Mouse (Mus musculus) midbrain, embryonic 16.5 days (tissue): Measurements from ENCODE around the gene Crybb2. TPM values are rescaled to one million over a fixed set of nuclear protein-coding genes. Genes with fewer than 3 reads are reported as not detected.

Experiments used
- ATAC-seq: fragments of 200-750 bp; cut with Nextera tagmentation; 2 replicates; pipeline ENCODE4 v1.8.0; 2017; ENCODE audit warnings: moderate TSS enrichment
- H3K27ac ChIP-seq: fragments of 300-500 bp; sonication (generic); 2 replicates; pipeline ENCODE4 v1.5.1; 2014; ENCODE audit warnings: mild to moderate bottlenecking, low read length, mixed read lengths
- H3K27me3 ChIP-seq: fragments of 300-500 bp; sonication (generic); 2 replicates; pipeline ENCODE4 v1.6.1; 2014; ENCODE audit warnings: low read depth, low read length, mixed read lengths; ENCODE audit not compliant: control insufficient read depth, insufficient read depth
- H3K36me3 ChIP-seq: fragments of 300-500 bp; sonication (generic); 2 replicates; pipeline ENCODE4 v1.6.1; 2014; ENCODE audit warnings: mild to moderate bottlenecking, low read length, moderate library complexity, mixed read lengths; ENCODE audit not compliant: control insufficient read depth, insufficient read depth
- H3K4me1 ChIP-seq: fragments of 300-500 bp; sonication (generic); 2 replicates; pipeline ENCODE4 v1.6.1; 2014; ENCODE audit warnings: mild to moderate bottlenecking, low read length, mixed read lengths; ENCODE audit not compliant: control insufficient read depth, insufficient read depth
- H3K4me2 ChIP-seq: fragments of 300-500 bp; sonication (generic); 2 replicates; pipeline ENCODE4 v1.6.1; 2014; ENCODE audit warnings: mild to moderate bottlenecking, low read length, mixed read lengths
- H3K4me3 ChIP-seq: fragments of 300-500 bp; sonication (generic); 2 replicates; pipeline ENCODE4 v1.5.1; 2014; ENCODE audit warnings: low read depth, mild to moderate bottlenecking, low read length, moderate library complexity, mixed read lengths
- H3K9ac ChIP-seq: fragments of 300-500 bp; sonication (generic); 2 replicates; pipeline ENCODE4 v1.6.1; 2014; ENCODE audit warnings: low read depth, low read length, mixed read lengths
- H3K9me3 ChIP-seq: fragments of 300-500 bp; sonication (generic); replicated peaks from 2 replicates; pipeline ENCODE4 v1.6.1; 2014; ENCODE audit warnings: mild to moderate bottlenecking, low read length, mixed read lengths; ENCODE audit not compliant: control insufficient read depth, poor library complexity, severe bottlenecking
- WGBS: fragments of 180-500 bp; shearing (Covaris S2); extraction: QIAGEN DNeasy Blood & Tissue Kit; methylation state at CpG from one replicate; pipeline ENCODE4 v1.1.7; 2014; 5-methylcytosine and 5-hydroxymethylcytosine counted together
- polyA plus RNA-seq: library from polyadenylated mRNA; unstranded; fragments of >200 nt; fragmentation: Nextera tagmentation; extraction: Ambion mirVana; gene quantifications from 2 replicates; pipeline ENCODE4 v1.2.1, GENCODE M21; 2015

Crybb2 gene
- polyA plus RNA-seq, 1 experiment from 2014 or later: not detected

DNA sequence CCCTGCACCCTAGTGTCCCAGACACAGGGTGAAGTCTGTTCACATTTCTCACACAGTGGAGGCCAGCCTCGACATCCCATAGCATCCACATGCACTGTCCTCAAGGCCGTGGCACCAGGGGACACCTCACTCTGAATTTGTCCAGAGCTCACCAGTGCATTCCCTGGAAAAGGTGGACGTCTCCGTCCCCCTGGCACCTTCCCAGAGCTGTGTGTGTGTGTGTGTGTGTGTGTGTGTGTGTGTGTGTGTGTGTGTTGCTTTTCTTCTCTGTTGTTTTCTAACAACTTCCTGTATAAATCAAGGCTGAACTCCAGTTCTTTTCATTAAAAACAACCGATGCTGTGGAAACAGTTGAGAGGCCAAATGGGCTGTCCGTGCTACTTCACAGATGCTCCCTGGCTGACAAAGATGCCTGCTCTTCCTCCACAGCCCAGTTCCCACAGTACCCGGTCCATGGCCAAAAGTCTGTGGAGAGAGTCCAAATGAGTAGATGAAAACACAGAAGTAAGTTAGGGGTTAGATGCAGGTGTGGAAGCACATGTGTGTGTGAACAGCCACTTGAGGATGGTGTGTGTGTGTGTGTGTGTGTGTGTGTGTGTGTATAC lies 19.2 kb downstream of the Crybb2 start:
- Histone ChIP-seq H3K4me3 (no peak overlapping the region), H3K4me2 (no peak overlapping the region), H3K27ac (peak overlapping the region; percentile 29; the same call in 1 of the 2 replicates), H3K36me3 (no peaks in the 10 kb centered on the region), H3K9me3 (no peaks in the 10 kb centered on the region), H3K4me1 (peaks cover 4% of the 10 kb centered on the region; the same call in 1 of the 2 replicates), H3K9ac (no peak overlapping the region), H3K27me3 (no peaks in the 10 kb centered on the region)
- 55% methylated on average over 7 of the region's 7 CpGs for WGBS
- ATAC-seq: no peak

DNA sequence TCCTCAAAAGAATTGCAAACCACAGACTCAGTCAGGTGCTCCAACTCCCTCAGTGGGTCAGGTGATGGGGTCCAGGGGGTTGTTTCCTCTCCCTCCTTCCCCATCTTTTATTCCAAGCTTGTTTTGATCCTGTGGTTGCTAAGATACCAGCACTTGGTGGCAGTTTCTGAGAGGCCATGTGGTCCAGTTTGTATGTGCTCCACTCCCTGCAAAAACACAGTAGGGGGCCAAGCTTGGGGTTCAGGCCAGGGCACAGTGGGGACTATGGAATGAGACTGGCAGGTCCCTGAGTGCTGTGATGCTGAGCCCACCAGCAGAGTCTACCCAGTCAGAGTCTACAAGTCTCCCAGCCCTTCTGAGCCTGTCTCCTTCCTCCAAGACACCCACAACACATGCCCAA lies 20.0 kb downstream of the Crybb2 start:
- peaks cover 4% of the 10 kb centered on the region; the same call in 1 of the 2 replicates for H3K4me1 ChIP-seq
- no peak overlapping the region for H3K9ac ChIP-seq
- H3K4me2 ChIP-seq: no peak overlapping the region
- H3K27ac ChIP-seq: no peak overlapping the region; the same call in 1 of the 2 replicates
- H3K4me3 ChIP-seq: no peak overlapping the region
- no peaks in the 10 kb centered on the region for H3K36me3 ChIP-seq
- H3K9me3 ChIP-seq: no peaks in the 10 kb centered on the region
- H3K27me3 ChIP-seq: no peaks in the 10 kb centered on the region
- no peak for ATAC-seq

DNA sequence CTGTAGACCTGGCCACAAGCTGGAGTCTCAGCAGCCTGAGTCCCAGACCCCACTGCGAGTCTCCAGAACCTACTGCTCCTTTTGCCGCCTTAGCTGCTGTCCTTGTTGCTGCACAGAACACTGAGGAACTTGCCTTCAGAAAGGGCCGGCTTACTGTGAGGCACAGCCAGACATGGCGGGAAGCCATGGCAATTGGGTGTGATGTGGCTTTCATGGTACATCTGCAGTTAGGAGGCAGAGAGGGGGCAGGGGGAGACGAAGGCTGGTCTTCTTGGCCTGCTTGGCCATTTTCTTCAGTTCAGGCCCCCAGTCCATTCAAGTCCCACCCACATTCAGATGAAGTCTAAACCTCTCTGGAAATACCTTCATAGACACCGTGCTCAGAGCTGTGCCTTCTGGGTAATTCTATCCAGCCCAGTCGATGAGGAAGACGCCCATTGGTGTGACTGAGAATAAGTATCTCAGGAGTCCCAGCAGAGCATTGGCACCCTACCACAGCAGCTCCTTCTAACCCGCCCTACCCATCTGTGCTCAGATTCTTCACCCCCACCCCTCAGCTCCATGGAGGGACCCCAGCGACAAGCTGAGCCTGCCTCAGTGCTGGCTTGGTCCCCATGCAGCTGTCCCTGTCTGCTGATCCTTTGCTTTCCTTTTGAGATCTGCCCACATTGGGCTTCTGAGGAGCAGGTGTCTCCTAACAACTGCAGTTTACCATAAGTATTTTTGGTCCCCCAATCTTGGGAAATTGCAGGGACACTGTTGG lies 24.2 kb downstream of the Crybb2 start:
- WGBS: 84% methylated on average over 10 of the region's 10 CpGs
- H3K9me3 ChIP-seq: no peaks in the 10 kb centered on the region
- H3K4me1 ChIP-seq: peaks cover 12% of the 10 kb centered on the region
- H3K36me3 ChIP-seq: no peaks in the 10 kb centered on the region
- H3K27me3 ChIP-seq: no peaks in the 10 kb centered on the region
- no peak for ATAC-seq
- H3K9ac ChIP-seq: no peak overlapping the region
- H3K27ac ChIP-seq: 0 out of 2 replicates have a peak overlapping the region, but pooled peaks have one; percentile 3
- no peak overlapping the region for H3K4me3 ChIP-seq
- no peak overlapping the region for H3K4me2 ChIP-seq

DNA sequence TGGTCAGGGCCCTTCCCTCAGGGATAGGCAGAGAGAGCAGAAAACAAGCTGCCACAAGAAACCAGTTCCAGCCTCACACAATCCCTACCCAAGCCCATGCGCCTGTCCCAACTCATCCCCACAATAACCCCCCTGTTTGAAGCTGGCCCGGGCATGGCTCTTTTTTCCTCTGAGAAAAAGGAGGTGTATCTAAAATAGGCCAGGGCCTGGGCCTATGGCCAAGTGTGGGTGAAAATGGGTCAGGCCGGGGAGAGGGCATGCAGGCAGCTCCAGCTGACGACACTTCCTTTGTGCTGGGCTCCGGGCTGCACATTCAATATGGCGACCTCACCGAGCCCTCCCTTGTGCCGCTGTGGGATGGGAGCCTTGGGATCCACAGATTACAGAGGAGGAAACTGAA lies 26.4 kb downstream of the Crybb2 start:
- Histone ChIP-seq H3K4me2 (no peak overlapping the region), H3K36me3 (no peaks in the 10 kb centered on the region), H3K4me3 (no peak overlapping the region), H3K9ac (no peak overlapping the region), H3K4me1 (peaks cover 8% of the 10 kb centered on the region), H3K9me3 (no peaks in the 10 kb centered on the region), H3K27me3 (no peaks in the 10 kb centered on the region), H3K27ac (no peak overlapping the region)
- no peak for ATAC-seq
- WGBS: 77% methylated on average over 8 of the region's 8 CpGs

DNA sequence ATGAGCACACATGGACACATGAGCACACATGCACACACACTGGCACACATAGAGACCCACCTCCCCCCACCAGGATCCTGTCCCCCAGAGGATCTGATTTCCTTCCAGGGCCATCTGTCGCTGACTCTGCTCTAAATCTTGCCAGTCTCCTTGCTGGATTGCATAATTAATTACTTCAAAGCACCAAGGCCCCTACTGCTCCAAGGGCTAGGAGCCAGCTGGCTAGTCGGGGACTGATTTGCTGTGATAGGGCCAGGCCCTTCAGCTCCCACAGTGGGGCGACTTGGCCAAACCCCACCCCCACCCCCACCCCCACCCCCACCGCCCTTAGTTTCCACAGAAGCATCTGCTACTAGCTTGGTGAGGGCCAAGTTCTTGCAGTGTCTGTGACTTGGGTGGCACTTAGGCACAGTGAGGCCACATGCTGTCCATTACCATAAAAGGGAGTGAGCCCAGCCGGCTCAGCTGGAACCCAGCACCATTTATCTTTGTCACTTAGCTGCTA lies 28.3 kb downstream of the Crybb2 start:
- peak; percentile 81 for ATAC-seq
- WGBS: 0% methylated on average over 5 of the region's 5 CpGs
- no peak overlapping the region for H3K4me3 ChIP-seq

DNA sequence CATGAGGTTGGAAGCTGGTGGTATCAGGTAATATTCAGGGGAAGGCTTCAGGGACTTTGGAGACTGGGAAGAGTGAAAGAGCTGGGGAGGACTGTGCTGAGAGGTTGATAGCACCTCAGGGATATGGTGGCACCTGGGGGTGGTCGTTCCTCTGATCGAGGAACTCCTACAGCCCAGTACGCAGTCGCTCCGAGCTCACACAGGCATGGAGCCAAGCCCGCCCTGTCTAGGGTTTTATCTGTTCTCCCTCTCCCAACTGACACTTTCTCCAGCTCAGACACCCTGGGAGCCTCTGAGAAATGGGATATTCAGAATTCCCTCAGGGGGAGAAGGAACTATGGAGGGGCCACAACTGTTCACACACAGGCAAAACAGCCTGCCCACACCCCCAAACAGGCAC lies 29.1 kb downstream of the Crybb2 start:
- 63% methylated on average over 6 of the region's 6 CpGs for WGBS
- no peak overlapping the region for H3K4me3 ChIP-seq
- H3K27ac ChIP-seq: no peak overlapping the region
- no peaks in the 10 kb centered on the region for H3K36me3 ChIP-seq
- H3K9ac ChIP-seq: no peak overlapping the region
- no peaks in the 10 kb centered on the region for H3K9me3 ChIP-seq
- H3K27me3 ChIP-seq: no peaks in the 10 kb centered on the region
- H3K4me2 ChIP-seq: no peak overlapping the region
- peaks cover 9% of the 10 kb centered on the region for H3K4me1 ChIP-seq
- ATAC-seq: no peak

More for the DNA sequence above, 28.3 kb downstream of the Crybb2 start:
- Histone ChIP-seq H3K27me3 (no peaks in the 10 kb centered on the region), H3K36me3 (no peaks in the 10 kb centered on the region), H3K4me1 (peaks cover 8% of the 10 kb centered on the region), H3K9ac (no peak overlapping the region), H3K4me2 (no peak overlapping the region), H3K27ac (peak overlapping the region; percentile 58; the same call in 1 of the 2 replicates), H3K9me3 (no peaks in the 10 kb centered on the region)

DNA sequence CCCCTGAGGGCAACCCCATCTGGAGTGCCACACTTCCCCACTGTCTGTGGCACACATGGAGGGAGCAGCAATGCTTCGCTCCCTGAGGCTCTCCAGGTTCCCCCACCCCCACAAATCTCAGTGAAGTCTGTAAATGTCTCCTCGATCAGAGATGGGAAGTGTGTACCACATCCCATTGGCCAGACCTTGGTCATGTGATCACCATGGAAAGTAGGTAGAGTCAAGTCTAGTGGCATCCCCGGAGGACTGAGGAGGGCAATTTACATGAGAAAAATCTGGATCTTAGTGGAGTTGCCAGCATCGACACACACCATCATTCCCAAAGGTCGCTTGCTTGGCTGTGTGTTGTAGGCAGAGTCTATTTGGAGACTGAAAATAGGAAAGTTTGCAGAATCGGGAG lies 31.3 kb downstream of the Crybb2 start:
- 74% methylated on average over 6 of the region's 6 CpGs for WGBS
- Histone ChIP-seq H3K4me1 (peaks cover 22% of the 10 kb centered on the region), H3K27me3 (no peaks in the 10 kb centered on the region), H3K4me2 (no peak overlapping the region), H3K9me3 (no peaks in the 10 kb centered on the region), H3K9ac (no peak overlapping the region), H3K27ac (no peak overlapping the region), H3K4me3 (no peak overlapping the region), H3K36me3 (no peaks in the 10 kb centered on the region)
- no peak for ATAC-seq

DNA sequence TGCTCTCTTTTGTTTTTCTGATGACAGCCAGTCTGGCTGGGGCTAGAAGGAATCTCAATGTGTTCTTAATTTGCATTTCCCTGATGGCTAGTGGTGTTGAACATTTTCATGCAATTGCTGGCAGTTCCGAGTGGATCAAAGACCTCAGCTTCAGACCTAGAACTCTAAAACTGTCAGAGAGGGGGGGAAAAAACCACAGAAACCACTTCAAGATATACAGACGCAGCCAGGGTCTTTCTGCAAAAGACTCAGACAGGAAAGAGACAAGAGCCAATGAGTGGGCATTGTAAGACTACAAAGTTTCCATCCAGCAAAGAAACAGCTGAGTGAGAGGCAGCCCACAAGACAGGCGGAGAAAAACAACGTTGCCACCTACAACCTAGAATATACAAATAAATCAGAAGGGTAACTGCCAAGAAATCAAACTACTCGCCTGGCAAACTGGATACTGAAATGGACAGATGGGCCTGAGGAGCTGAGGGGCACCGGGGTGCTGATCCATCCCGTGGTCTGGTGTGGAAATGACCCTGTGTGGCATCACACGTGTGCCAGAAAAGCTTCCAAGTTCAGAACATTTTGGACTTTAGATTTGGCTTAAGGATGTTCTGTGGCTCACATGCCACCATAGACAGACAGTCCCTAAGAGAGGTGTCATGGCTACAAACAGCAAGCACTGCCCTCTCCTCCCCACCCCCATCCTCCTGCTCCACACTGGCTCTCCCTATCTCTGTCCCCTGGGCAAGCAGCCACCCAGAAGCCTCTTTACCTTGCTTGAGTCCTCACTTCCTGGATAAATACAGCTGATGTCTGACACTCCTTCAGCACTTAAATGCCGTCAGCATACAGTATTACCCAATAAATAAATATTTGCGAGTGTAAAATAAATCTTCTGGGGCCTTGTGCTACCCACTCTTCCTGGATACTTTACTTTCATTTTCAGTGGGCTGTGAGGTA lies 34.5 kb downstream of the Crybb2 start:
- peak overlapping the region; percentile 64 for H3K27ac ChIP-seq
- no peaks in the 10 kb centered on the region for H3K9me3 ChIP-seq
- no peak for ATAC-seq
- no peak overlapping the region for H3K4me3 ChIP-seq
- H3K36me3 ChIP-seq: no peaks in the 10 kb centered on the region
- H3K27me3 ChIP-seq: no peaks in the 10 kb centered on the region
- no peak overlapping the region for H3K4me2 ChIP-seq
- WGBS: 60% methylated on average over 10 of the region's 10 CpGs
- peaks cover 20% of the 10 kb centered on the region for H3K4me1 ChIP-seq
- no peak overlapping the region for H3K9ac ChIP-seq
